Mouse (Mus musculus) small intestine, adult 2 months (tissue): Measurements from ENCODE around the gene Guca2a.

Source experiments
- CTCF ChIP-seq: fragments of 200-500 bp; IDR thresholded peaks from 2 replicates; pipeline ENCODE4 v1.5.1; 2012; ENCODE audit warnings: low read depth, mild to moderate bottlenecking, control low read depth, inconsistent platforms, low read length, moderate library complexity, mixed read lengths; ENCODE audit not compliant: insufficient replicate concordance, insufficient read length; ENCODE audit errors: extremely low read depth
- POLR2A ChIP-seq: fragments of 200-500 bp; IDR thresholded peaks from 2 replicates; pipeline ENCODE4 v1.6.1; 2012; ENCODE audit warnings: low read depth, mild to moderate bottlenecking, control low read depth, inconsistent platforms, low read length, moderate library complexity

DNA sequence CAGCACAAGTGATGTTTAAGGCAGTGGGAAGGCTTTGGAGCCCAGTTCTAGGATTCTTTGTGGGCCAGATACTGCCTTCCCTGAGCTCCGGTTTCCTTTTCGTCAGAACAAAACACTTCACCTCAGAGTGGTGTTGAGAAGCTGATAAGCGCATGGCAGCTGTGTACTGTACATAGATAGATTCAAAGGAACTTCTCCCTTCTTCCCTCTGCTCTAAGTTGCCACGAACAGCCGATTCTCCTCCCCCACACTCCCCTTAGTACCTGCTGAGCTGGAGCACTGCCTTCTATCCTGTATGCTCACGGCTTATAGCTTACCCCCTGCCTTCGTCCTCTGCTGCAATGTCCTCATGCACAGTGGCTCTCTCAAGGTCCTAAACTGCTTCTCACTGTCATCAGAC is 4.8 kb upstream of the Guca2a start:
- TF ChIP-seq POLR2A (no peak), CTCF (no peak)
